Mouse (Mus musculus): ENCODE measurements at regions not wholly inside any gene's neighbourhood (a gene's known extent, or its start where the extent isn't known, plus 50 kb on each side); places are given as distances from the start of the nearest gene placed in this dataset.
A peak's percentile ranks its signal among the peaks of the same experiment; 100 is the strongest.

DNA sequence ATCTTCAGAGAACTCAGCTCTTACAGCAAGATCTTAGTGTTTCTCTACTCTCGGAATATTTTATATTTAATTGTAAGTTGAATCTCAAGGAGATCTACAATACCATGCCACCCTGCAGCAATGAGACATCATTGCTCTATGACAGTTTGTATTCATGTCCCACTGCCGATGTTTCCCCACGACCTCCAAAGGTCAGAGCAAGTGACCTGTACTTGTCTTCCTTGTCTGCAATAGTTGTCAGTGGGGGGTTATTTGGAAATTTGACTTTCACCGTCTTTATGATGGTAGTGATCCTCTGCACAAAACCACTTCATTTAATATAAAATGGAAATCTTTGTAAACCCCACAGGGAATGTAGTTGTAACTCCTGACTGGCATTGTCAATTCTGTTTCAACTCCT is 992.0 kb downstream of the Car8 start:
- DNase-seq (ENCODE audit: extremely low read depth): no peak

DNA sequence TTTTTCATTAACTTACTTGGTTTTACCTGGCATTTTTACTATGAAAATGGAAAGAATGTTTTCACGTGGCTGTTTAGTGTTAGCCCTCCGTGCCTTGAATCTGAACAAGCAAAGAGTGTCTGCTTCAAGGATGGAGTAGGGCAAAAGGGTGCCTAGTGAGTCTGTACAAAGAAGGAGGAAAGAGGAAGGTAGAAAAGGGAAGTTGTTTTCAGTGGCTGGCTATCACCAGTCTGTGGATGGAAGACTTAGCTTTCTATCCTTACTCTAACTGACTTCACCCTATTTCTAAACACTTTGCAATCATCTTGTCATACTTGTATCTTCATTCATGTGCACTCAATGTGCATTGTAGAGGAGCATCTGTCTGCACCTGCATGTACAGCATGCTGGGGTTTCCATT is 993.2 kb downstream of the Car8 start:
- Histone ChIP-seq H3K27me3 (replicated peaks) (no peaks in the 10 kb centered on the region), H3K36me3 (replicated peaks in 1 of 2; ENCODE audit: control insufficient read depth in 1 of 2, insufficient read depth in 1 of 2, low read length in 1 of 2) (no peaks in the 10 kb centered on the region), H3K4me3 (replicated peaks in 1 of 3; ENCODE audit: low read depth in 2 of 3, low read length in 2 of 3, poor library complexity in 1 of 3) (no peak overlapping the region), H3K4me2 (ENCODE audit: insufficient read depth, low read depth, poor library complexity, severe bottlenecking) (0 out of 2 replicates have a peak overlapping the region, but pooled peaks have one; percentile 2), H3K4me1 (ENCODE audit: control insufficient read depth in 1 of 2, insufficient read depth in 2 of 2) (peaks cover 15 to 17% of the 10 kb centered on the region in 2 experiments), H3K79me2 (replicated peaks; ENCODE audit: control insufficient read depth, extremely low read depth, insufficient read depth, poor library complexity, severe bottlenecking) (no peaks in the 10 kb centered on the region), H3K9me3 (replicated peaks; ENCODE audit: low read length) (no peaks in the 10 kb centered on the region), H3K27ac (ENCODE audit: insufficient read depth, low read depth) (no peak overlapping the region), H3K9ac (ENCODE audit: insufficient read depth, low read depth) (no peak overlapping the region)
- TF ChIP-seq IRF4 (IDR thresholded peaks at IDR 0.05; ENCODE audit: low read depth, low read length) (no peak), MYC (IDR thresholded peaks at IDR 0.05; ENCODE audit: low read depth, low read length) (no peak), GABPA (IDR thresholded peaks at IDR 0.05; ENCODE audit: insufficient replicate concordance, low read depth, low read length) (no peak), ZC3H11A (IDR thresholded peaks at IDR 0.05; ENCODE audit: low read depth, low read length) (no peak)
- in situ Hi-C loops (cut with MboI; ENCODE audit: low pct_ligation_motif_present, low pct_unique_long_range_greater_than_20kb, low sequenced_read_pairs) (no loop called here), dilution Hi-C loops (cut with MboI; ENCODE audit: extremely low pct_ligation_motif_present, extremely low pct_unique_long_range_greater_than_20kb, low sequenced_read_pairs) (no loop called here)
- peak; percentile 17 for DNase-seq (ENCODE audit: extremely low read depth)

More for the DNA sequence above, 992.0 kb downstream of the Car8 start:
- Histone ChIP-seq H3K27me3 (replicated peaks) (no peaks in the 10 kb centered on the region), H3K27ac (ENCODE audit: insufficient read depth, low read depth) (no peak overlapping the region), H3K9me3 (replicated peaks; ENCODE audit: low read length) (no peaks in the 10 kb centered on the region), H3K36me3 (replicated peaks in 1 of 2; ENCODE audit: control insufficient read depth in 1 of 2, insufficient read depth in 1 of 2, low read length in 1 of 2) (no peaks in the 10 kb centered on the region), H3K4me3 (replicated peaks in 1 of 3; ENCODE audit: low read depth in 2 of 3, low read length in 2 of 3, poor library complexity in 1 of 3) (no peak overlapping the region), H3K79me2 (replicated peaks; ENCODE audit: control insufficient read depth, extremely low read depth, insufficient read depth, poor library complexity, severe bottlenecking) (no peaks in the 10 kb centered on the region), H3K4me1 (ENCODE audit: control insufficient read depth in 1 of 2, insufficient read depth in 2 of 2) (peaks cover 15 to 17% of the 10 kb centered on the region in 2 experiments), H3K9ac (ENCODE audit: insufficient read depth, low read depth) (no peak overlapping the region), H3K4me2 (ENCODE audit: insufficient read depth, low read depth, poor library complexity, severe bottlenecking) (no peak overlapping the region)
- TF ChIP-seq KAT2A (IDR thresholded peaks at IDR 0.05; ENCODE audit: insufficient replicate concordance, low read length) (no peak), TBP (conservative IDR thresholded peaks at IDR 0.05; ENCODE audit: low read depth, low read length) (no peak), SIN3A (IDR thresholded peaks at IDR 0.05; ENCODE audit: low read length) (no peak), MXI1 (IDR thresholded peaks at IDR 0.05; ENCODE audit: low read depth, low read length) (no peak), PAX5 (IDR thresholded peaks at IDR 0.05; ENCODE audit: low read length) (no peak), JUND (conservative IDR thresholded peaks at IDR 0.05; ENCODE audit: low read depth, low read length) (no peak), UBTF (IDR thresholded peaks at IDR 0.05; ENCODE audit: low read depth, low read length) (no peak), ZC3H11A (IDR thresholded peaks at IDR 0.05; ENCODE audit: low read depth, low read length) (no peak), EP300 (IDR thresholded peaks at IDR 0.05; ENCODE audit: low read length) (no peak)
- dilution Hi-C loops (cut with MboI; ENCODE audit: extremely low pct_ligation_motif_present, extremely low pct_unique_long_range_greater_than_20kb, low sequenced_read_pairs) (no loop called here), in situ Hi-C loops (cut with MboI; ENCODE audit: low pct_ligation_motif_present, low pct_unique_long_range_greater_than_20kb, low sequenced_read_pairs) (no loop called here)

DNA sequence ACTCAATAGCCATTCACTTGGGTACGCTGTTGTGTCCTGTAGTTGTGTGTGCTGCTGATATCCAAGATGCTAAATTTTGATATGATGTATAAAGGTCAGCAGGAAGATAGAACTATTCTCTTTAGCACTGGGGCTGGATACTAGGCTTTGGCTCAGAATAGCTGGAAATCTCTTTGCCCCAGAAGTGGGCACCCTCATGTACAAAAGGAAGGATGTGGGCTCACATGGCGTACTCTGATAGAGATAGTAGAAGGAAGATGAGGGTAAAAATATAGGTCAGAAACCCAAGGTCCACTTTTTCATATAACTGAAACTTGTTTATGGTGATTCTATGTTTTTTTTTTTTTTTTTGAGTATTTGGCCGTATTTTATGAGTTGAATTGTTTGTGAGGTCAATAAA is 1001.0 kb downstream of the Car8 start:
- Histone ChIP-seq H3K36me3 (replicated peaks in 1 of 2; ENCODE audit: control insufficient read depth in 1 of 2, insufficient read depth in 1 of 2, low read length in 1 of 2) (no peaks in the 10 kb centered on the region), H3K27me3 (replicated peaks) (no peaks in the 10 kb centered on the region), H3K9me3 (replicated peaks; ENCODE audit: low read length) (no peaks in the 10 kb centered on the region), H3K9ac (ENCODE audit: insufficient read depth, low read depth) (no peak overlapping the region), H3K4me2 (ENCODE audit: insufficient read depth, low read depth, poor library complexity, severe bottlenecking) (no peak overlapping the region), H3K27ac (ENCODE audit: insufficient read depth, low read depth) (no peak overlapping the region), H3K4me1 (ENCODE audit: control insufficient read depth in 1 of 2, insufficient read depth in 2 of 2) (no peaks in the 10 kb centered on the region), H3K79me2 (replicated peaks; ENCODE audit: control insufficient read depth, extremely low read depth, insufficient read depth, poor library complexity, severe bottlenecking) (no peaks in the 10 kb centered on the region), H3K4me3 (replicated peaks in 1 of 3; ENCODE audit: low read depth in 2 of 3, low read length in 2 of 3, poor library complexity in 1 of 3) (no peak overlapping the region)
- in situ Hi-C loops (cut with MboI; ENCODE audit: low pct_ligation_motif_present, low pct_unique_long_range_greater_than_20kb, low sequenced_read_pairs): no loop called here
- no peak for DNase-seq (ENCODE audit: extremely low read depth)
- no peak for TF ChIP-seq ZC3H11A (IDR thresholded peaks at IDR 0.05; ENCODE audit: low read depth, low read length)
- TF ChIP-seq TBP (conservative IDR thresholded peaks at IDR 0.05; ENCODE audit: low read depth, low read length): no peak
- TF ChIP-seq CTCF (conservative IDR thresholded peaks at IDR 0.05 in 1 of 2, IDR thresholded peaks at IDR 0.05 in 1 of 2; ENCODE audit: low read depth in 2 of 2, low read length in 2 of 2): no peak
- no peak for TF ChIP-seq MAX (IDR thresholded peaks at IDR 0.05; ENCODE audit: low read length)
- TF ChIP-seq POLR2A (IDR thresholded peaks at IDR 0.05; ENCODE audit: low read depth, low read length): no peak
- no peak for TF ChIP-seq UBTF (IDR thresholded peaks at IDR 0.05; ENCODE audit: low read depth, low read length)
- TF ChIP-seq JUN (IDR thresholded peaks at IDR 0.05; ENCODE audit: insufficient read depth, low read depth, low read length): no peak
- no peak for TF ChIP-seq ZMIZ1 (IDR thresholded peaks at IDR 0.05; ENCODE audit: low read depth, low read length)
- TF ChIP-seq GABPA (IDR thresholded peaks at IDR 0.05; ENCODE audit: insufficient replicate concordance, low read depth, low read length): no peak
- no peak for TF ChIP-seq RCOR1 (conservative IDR thresholded peaks at IDR 0.05; ENCODE audit: low read depth, low read length)
- TF ChIP-seq SIN3A (IDR thresholded peaks at IDR 0.05; ENCODE audit: low read length): no peak
- dilution Hi-C loops (cut with MboI; ENCODE audit: extremely low pct_ligation_motif_present, extremely low pct_unique_long_range_greater_than_20kb, low sequenced_read_pairs): no loop called here

All from CH12.LX (cell line).